Mouse (Mus musculus): Measurements from ENCODE around the gene Mrps10.
"Not testable (repeated sequence)": the region's sequence is repeated elsewhere in the genome, so short reads cannot be mapped to it uniquely, and the experiment has no call there.

Mrps10 gene

GRCm38 (mm10) chr17:47373991-47374390 is 5.3 kb downstream of the Mrps10 start:
- in situ Hi-C loops (cut with MboI; ENCODE audit: unreplicated experiment in 2 of 2): loop anchor here in 1 of 2 experiments (25.0 kb wide), 1 partner anchor 713 kb away; the partner anchor contains the start of gene 1700067P10Rik

DNA sequence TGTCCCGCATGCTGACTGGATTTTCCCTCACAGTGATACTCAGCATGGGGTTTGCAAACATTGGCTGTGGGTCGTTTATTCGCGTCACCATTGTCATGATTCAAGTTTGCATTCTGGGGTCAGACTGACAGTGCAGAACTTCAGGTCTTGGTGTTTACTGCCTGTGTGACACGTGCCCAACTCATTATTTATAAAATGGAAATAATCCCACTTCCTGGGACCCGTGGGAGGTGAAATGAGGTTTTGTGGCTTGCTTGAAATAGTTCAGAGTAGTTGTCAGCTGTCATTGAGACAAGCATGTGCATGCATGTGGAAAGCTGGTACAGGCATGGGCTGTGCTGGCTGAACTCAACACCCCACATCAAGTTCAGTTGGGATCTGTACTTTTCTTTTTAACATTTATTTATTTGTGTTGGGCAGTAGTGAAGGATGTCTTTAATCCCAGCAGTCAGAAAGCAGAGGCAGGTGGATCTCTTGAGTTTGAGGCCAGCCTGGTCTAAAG is 8.1 kb downstream of the Mrps10 start:
- in situ Hi-C loops (cut with MboI; ENCODE audit: unreplicated experiment in 2 of 2): no loop called here

- in situ Hi-C loops (cut with MboI; ENCODE audit: unreplicated experiment in 2 of 2): no loop called here
Measured at GRCm38 (mm10) chr17:47378133-47378532, 9.4 kb downstream of the Mrps10 start.

- in situ Hi-C loops (cut with MboI; ENCODE audit: unreplicated experiment in 2 of 2): loop anchor here in 1 of 2 experiments (10.0 kb wide), 1 partner anchor 103 kb away; no protein-coding TSS in a partner anchor
Measured at GRCm38 (mm10) chr17:47381917-47382316, 13.2 kb downstream of the Mrps10 start.

GRCm38 (mm10) chr17:47383266-47383665 is 14.6 kb downstream of the Mrps10 start:
- in situ Hi-C loops (cut with MboI; ENCODE audit: unreplicated experiment in 2 of 2): loop anchor here in 1 of 2 experiments (10.0 kb wide), 1 partner anchor 102 kb away; no protein-coding TSS in a partner anchor

GRCm38 (mm10) chr17:47384064-47384463 is 15.4 kb downstream of the Mrps10 start:
- in situ Hi-C loops (cut with MboI; ENCODE audit: unreplicated experiment in 2 of 2): loop anchor here in 1 of 2 experiments (10.0 kb wide), 1 partner anchor 101 kb away; no protein-coding TSS in a partner anchor

DNA sequence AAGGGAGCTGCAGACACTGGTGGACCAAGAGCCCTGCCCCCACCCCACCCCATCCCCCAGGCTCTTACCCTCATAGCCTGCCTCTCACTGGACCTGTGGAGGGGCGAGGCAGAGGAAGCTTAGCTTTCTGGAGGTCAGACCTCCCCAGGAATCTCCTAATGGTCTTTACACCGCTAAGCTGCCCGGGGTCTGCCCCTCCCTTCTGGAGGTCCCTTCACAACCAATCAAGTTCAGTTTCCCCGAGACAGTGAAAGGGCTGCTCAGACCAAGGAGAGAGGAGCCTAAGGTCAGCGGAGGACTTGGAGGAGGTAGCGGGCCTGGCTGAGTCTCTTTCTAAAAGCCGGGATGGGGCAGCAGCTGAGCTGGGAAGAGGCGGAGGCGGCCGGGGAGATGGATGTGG is 16.5 kb downstream of the Mrps10 start, which contains the start of gene Guca1b:
TSS of gene Guca1b (plus strand) at position 249 of the 400 bp plus-strand sequence.
- in situ Hi-C loops (cut with MboI; ENCODE audit: unreplicated experiment in 2 of 2): loop anchor here in 1 of 2 experiments (10.0 kb wide), 1 partner anchor 100 kb away; no protein-coding TSS in a partner anchor

- in situ Hi-C loops (cut with MboI; ENCODE audit: unreplicated experiment in 2 of 2): loop anchor here in 1 of 2 experiments (10.0 kb wide), 1 partner anchor 98 kb away; no protein-coding TSS in a partner anchor
Measured at GRCm38 (mm10) chr17:47386649-47387048, 18.0 kb downstream of the Mrps10 start.

DNA sequence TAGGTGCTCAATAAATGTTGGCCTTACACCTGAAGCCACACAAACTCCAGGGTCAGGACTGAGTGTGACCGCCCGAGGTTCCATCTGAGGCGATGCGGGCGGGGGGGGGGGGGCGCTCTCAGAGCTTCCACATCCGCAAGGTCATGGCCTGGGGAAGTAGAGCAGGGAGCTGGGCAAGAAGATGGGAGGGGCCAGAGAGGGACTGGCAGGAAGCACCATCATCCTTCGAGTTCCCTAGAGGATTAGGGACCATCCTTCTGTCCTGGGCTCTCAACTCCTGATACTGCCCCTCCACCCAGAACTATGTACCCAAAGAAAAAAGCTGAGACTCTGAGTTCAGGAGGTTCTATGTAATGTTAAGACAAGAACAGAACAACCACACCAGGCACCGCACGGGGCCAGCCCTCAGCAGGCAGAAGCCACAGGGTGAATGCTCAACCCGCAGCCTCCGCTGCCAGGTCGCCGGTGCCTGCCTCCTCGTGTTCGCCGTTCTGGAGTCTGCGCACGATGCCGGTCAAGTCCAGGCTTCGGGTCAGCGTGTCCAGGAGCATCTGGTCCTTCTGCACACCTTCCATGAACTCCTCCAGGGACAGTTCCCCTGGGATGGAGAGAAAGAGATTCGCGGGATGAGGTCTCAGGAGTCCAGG is 25.7 kb downstream of the Mrps10 start:
- in situ Hi-C loops (cut with MboI; ENCODE audit: unreplicated experiment in 2 of 2): loop anchor here (10.0 kb wide), 2 partner anchors 220 to 300 kb away; partner anchors contain the start of genes Bysl (in 1 of the 2), Gm20517 (in 1 of the 2), Gm21981 (in 1 of the 2) and Med20 (in 1 of the 2)

DNA sequence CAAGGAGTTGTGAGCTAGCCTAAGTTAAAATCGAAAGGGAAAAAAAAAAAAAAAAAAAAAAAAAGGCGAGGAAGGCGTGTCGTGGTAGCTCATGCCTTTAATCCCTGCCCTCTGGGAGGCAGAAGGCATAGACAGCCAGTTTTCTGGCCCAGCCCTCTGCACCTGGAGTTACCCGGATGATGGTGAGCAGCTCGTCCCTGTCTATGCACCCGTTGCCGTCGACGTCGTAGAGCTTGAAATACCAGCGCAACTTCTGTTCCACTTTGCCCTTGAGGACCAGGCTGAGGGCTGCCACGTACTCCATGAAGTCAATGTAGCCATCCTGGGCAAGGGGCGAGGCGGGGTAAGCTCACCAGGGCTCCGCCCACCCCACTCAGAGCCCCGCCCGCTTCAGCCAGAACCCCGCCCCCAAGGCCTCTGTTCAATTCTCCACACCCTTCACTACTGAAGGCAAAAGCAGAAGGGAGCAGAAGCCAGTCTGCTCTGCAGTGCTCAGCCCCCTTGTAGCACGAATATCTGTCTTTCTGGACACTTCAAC is 26.8 kb downstream of the Mrps10 start:
- in situ Hi-C loops (cut with MboI; ENCODE audit: unreplicated experiment in 2 of 2): loop anchor here (10.0 kb wide), 2 partner anchors 219 to 299 kb away; partner anchors contain the start of genes Bysl (in 1 of the 2), Gm20517 (in 1 of the 2), Gm21981 (in 1 of the 2) and Med20 (in 1 of the 2)

DNA sequence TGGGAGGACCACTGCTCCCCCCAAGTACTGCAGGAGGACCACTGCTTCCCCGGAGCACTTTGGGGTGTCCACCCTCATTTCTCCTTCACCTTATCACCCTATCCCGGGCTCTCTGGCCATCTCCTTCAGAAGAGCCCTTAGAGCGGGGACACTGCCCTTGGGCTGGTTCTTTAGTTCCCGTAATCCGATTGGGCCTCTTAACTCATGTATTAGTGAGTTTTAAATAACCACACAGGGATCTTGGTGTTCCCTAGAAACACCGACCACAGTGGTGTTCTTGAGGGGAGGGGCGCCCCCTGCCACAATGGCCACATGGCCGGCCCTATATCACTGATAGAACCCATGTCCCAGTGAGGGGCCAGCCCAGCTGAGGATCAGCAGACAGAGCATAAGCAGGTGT is 30.4 kb downstream of the Mrps10 start:
- in situ Hi-C loops (cut with MboI; ENCODE audit: unreplicated experiment in 2 of 2): loop anchor here (10.0 kb wide), 2 partner anchors 216 to 296 kb away; partner anchors contain the start of genes Bysl (in 1 of the 2), Gm20517 (in 1 of the 2), Gm21981 (in 1 of the 2) and Med20 (in 1 of the 2)

DNA sequence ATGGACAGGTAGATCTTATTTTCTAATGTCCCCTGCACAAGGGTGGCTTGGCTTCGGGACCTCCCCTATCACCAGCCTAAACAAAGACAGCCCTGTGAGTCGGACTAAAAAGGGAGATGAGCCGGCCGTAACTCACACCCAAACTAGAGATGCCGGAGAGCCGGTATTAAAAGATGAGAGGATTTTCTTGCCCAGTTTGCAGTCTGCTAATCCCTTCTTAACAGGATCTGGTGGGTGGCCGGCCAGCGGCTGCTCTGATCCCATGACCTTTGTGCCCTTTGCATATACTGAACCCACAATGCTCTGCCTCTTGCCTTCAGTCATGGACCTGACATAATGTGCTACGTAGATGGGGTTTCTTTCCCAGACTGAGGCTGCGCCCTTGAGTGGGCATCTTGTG is 31.8 kb downstream of the Mrps10 start, which contains the start of gene Guca1a:
TSS of gene Guca1a (minus strand) at position 134 of the 400 bp plus-strand sequence.
- in situ Hi-C loops (cut with MboI; ENCODE audit: unreplicated experiment in 2 of 2): no loop called here

DNA sequence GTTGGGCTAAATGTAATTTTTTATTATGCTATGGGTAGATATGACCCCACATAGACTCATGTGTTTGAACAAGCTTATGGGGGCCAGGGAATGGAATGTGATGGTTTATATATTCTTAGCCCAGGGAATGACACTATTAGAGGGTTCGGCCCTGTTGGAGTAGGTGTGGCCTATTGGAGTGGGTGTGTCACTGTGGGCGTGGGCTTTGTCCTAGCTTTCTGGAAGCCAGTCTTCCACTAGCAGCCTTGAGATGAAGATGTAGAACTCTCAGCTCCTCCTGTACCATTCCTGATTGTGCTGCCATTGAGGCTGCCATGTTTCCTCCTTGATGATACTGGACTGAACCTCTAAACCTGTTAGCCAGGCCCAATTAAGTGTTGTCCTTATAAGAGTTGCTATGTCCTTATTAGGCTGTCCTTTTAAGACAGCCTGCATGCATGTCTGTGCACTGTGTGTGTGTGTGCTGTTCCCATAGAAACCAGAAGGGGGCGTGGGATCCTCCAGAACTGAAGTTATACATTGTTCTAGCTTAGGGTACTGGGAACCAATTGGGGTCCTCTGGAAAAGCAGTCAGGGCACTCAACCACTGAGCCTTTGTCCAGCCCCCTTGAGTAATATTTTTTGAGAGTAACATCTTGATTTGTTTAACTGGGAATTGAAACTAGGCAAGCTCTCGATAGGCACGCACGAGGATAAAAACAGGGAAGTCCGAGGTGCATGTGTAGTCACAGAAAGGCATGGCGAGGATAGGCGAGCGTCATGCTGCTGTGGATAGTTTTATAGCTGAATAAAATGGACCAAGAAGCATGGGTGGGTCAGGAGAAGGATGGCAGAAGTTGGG is 39.2 kb downstream of the Mrps10 start:
- in situ Hi-C loops (cut with MboI; ENCODE audit: unreplicated experiment in 2 of 2): loop anchor here (5.0 kb wide), 1 partner anchor 74 kb away; no protein-coding TSS in a partner anchor

- in situ Hi-C loops (cut with MboI; ENCODE audit: unreplicated experiment in 2 of 2): loop anchor here (5.0 kb wide), 1 partner anchor 74 kb away; no protein-coding TSS in a partner anchor
Measured at GRCm38 (mm10) chr17:47408558-47408898, 39.8 kb downstream of the Mrps10 start.

DNA sequence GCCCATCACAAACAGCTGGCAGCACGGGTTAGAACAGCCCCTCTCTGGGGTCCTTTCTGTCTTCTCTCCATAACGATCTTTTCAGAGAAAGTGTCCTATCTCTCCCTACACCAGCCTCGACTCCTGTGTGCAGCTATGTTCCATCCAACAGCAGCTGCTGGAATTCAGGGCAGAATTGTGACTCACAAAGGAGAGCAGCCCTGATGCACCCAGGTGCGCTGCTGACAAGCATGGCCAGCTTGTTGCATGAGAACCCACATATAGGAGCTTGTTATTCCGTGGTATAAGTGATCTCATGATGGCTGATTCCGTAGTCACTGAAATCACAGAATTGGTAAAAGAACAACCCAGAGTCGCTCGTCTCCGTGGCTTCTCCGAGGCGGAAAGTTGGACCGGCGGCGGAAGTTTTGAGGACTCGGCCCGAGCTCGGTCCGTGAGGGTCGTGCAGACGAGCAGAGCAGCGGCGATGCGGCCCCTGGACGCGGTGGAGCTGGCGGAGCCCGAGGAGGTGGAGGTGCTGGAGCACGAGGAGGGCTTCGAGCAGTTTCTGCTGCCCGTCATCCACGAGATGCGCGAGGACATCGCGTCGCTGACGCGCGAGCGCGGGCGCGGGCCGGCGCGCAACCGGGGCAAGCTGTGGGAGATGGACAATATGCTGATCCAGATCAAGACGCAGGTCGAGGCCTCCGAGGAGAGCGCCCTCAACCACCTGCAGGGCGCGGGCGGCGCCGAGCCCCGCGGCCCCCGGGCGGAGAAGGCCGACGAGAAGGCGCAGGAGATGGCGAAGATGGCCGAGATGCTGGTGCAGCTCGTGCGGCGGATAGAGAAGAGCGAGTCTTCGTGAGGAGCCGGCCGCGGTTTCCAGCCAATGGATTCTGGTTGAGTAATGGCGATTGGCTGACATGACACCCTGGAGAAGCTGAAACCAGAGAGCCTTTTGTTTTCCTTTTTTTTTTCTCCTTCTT is 41.5 kb downstream of the Mrps10 start:
- in situ Hi-C loops (cut with MboI; ENCODE audit: unreplicated experiment in 2 of 2): loop anchor here (5.0 kb wide), 1 partner anchor 72 kb away; no protein-coding TSS in a partner anchor

DNA sequence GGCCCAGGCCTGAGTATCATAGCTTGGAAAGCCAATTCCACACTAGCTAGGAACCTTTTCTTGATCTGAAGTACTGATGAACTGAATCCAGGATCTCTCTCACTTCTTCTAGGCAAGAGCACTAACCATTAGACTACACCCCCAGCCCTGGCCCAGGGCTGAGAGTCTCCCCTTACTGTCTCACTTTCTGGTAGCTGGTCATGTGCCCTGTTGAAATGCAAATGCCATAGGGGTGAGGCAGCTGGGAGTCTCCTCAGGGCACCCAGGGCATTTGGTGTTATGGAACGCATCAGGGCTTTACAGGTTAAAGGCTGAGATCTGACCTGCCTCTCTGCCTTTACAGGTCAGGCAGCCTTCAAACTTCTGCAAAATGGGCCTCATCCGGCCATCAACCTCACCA is 51.5 kb downstream of the Mrps10 start:
- in situ Hi-C loops (cut with MboI; ENCODE audit: unreplicated experiment in 2 of 2): no loop called here

DNA sequence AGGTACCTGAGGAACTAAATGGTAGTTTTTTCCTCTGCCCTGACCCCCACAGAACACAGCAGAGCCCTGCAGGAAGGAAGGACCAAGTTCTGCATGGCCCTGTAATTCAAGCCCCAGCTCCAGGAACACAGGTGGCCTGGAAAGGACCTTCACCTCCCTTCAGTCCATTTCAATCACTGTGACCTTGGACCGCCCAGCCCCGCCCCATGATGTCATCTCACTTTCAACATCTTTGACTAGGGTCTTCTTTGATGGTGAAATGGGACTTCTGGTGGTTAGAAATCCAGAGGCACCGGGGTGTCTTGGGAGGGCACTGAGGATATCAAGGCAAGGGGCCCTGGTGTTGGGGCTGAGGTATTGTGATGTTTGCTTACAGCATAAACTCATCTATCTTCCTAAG is 52.9 kb downstream of the Mrps10 start:
- in situ Hi-C loops (cut with MboI; ENCODE audit: unreplicated experiment in 2 of 2): no loop called here

- in situ Hi-C loops (cut with MboI; ENCODE audit: unreplicated experiment in 2 of 2): not testable (repeated sequence)
Measured at GRCm38 (mm10) chr17:47422616-47423015, 53.9 kb downstream of the Mrps10 start.

DNA sequence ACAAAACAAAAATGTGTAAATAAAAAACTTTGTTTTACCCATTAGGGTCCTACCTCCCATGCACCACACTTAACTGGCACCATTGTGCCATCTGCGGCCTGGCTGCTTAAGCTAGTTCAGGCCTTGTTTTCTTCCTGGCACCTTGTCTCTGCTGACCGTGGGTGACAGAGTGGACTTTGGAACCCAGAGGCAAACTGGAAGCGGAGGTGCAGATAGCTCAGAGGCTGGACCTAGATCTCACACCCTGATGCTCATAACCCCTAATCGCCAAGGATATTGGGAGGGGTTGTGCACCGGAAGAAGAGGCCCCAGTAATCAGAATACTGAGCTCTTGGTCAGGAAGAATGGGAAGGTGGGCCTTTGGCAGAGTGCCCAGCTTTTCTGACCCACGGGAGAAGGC is 55.5 kb downstream of the Mrps10 start:
- in situ Hi-C loops (cut with MboI; ENCODE audit: unreplicated experiment in 2 of 2): no loop called here
